Mouse (Mus musculus): Measurements from ENCODE around the gene Ifitm10. TPM values are rescaled to one million over a fixed set of nuclear protein-coding genes. Genes with fewer than 3 reads are reported as not detected.

Ifitm10 gene
- total RNA-seq, 1 experiment, result 0.71 TPM

DNA sequence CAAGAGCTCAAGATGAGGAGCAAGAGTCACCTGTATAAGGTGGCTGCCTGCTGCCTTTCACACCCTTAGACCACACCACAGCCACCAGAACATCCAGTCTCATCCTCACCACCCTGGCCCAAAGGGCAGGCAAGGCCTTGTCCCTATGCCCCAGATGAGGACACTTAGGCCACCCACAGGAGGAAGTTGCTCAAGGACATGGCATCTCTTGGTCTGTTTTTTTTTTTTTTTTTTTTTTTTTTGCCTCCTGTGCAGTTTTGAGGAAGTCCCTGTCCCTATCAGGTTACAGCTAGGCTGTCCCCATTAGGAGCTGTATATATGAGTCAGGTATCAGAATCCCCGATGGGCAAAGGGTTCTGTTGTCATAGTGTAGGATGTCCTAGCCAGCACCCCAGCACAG, 25.7 kb upstream of the Ifitm10 start:
- H3K4me3 ChIP-seq (ENCODE audit: insufficient read depth in 1 of 2, low read depth in 1 of 2, low read length in 2 of 2, poor library complexity in 1 of 2, severe bottlenecking in 1 of 2), result no peak overlapping the region
- in situ Hi-C loops (cut with MboI; ENCODE audit: low sequenced_read_pairs in 2 of 2, unreplicated experiment in 2 of 2), result no loop called here

DNA sequence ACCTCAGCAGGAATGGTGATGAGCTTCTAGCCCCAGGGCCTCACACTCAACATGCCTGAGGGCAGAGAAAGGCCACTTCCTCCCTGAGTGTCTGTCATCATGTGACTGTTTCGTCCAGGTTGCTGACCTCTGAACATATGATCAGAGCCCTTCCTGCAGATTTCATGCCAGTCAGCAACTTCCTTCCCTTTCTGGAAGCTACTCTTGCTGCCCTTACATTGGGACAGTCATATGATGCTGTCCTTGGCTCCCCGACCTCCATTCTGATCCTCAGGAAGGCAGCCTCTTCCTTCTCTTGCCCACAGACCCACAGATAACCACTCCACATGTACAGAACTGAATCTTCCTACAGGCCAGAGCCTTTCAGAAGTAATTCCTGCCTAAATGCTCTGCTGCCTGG, 24.5 kb upstream of the Ifitm10 start:
- H3K27ac ChIP-seq (ENCODE audit: insufficient read depth, low read depth, low read length, poor library complexity, severe bottlenecking), result no peak overlapping the region
- TF ChIP-seq CHD2 (IDR thresholded peaks at IDR 0.05; ENCODE audit: low read depth, low read length), result no peak
- TF ChIP-seq ZC3H11A (IDR thresholded peaks at IDR 0.05; ENCODE audit: borderline replicate concordance, low read depth, low read length), result no peak
- TF ChIP-seq HCFC1 (IDR thresholded peaks at IDR 0.05; ENCODE audit: borderline replicate concordance, insufficient read depth, low read length), result no peak
- TF ChIP-seq ZNF384 (IDR thresholded peaks at IDR 0.05; ENCODE audit: low read depth, low read length), result no peak
- TF ChIP-seq MAFK (IDR thresholded peaks at IDR 0.05; ENCODE audit: insufficient read depth, low read depth, low read length), result no peak
- H3K9me3 ChIP-seq (ENCODE audit: control insufficient read depth, insufficient read depth, low read depth, low read length), result no peaks in the 10 kb centered on the region
- H3K9ac ChIP-seq (ENCODE audit: insufficient read depth, low read depth, low read length, poor library complexity, severe bottlenecking), result no peak overlapping the region
- H3K4me3 ChIP-seq (ENCODE audit: insufficient read depth in 1 of 2, low read depth in 1 of 2, low read length in 2 of 2, poor library complexity in 1 of 2, severe bottlenecking in 1 of 2), result no peak overlapping the region
- DNase-seq (ENCODE audit: low read depth, low spot score), result no peak
- H3K36me3 ChIP-seq (ENCODE audit: control insufficient read depth, insufficient read depth, low read length, poor library complexity, severe bottlenecking), result no peaks in the 10 kb centered on the region
- H3K4me1 ChIP-seq (ENCODE audit: control insufficient read depth in 2 of 2, insufficient read depth in 2 of 2, low read length in 2 of 2, poor library complexity in 1 of 2), result peaks cover 0 to 15% of the 10 kb centered on the region in 2 experiments; a peak in 3 of 4 replicates
- in situ Hi-C loops (cut with MboI; ENCODE audit: low sequenced_read_pairs in 2 of 2, unreplicated experiment in 2 of 2), result no loop called here

More for the DNA sequence above, 25.7 kb upstream of the Ifitm10 start:
- H3K4me1 ChIP-seq (ENCODE audit: control insufficient read depth in 2 of 2, insufficient read depth in 2 of 2, low read length in 2 of 2, poor library complexity in 1 of 2), result peaks cover 0 to 10% of the 10 kb centered on the region in 2 experiments; a peak in 1 of 4 replicates
- TF ChIP-seq ZC3H11A (IDR thresholded peaks at IDR 0.05; ENCODE audit: borderline replicate concordance, low read depth, low read length) (no peak), MAFK (IDR thresholded peaks at IDR 0.05; ENCODE audit: insufficient read depth, low read depth, low read length) (no peak), HCFC1 (IDR thresholded peaks at IDR 0.05; ENCODE audit: borderline replicate concordance, insufficient read depth, low read length) (no peak), CHD2 (IDR thresholded peaks at IDR 0.05; ENCODE audit: low read depth, low read length) (no peak), ZNF384 (IDR thresholded peaks at IDR 0.05; ENCODE audit: low read depth, low read length) (no peak)
- H3K9ac ChIP-seq (ENCODE audit: insufficient read depth, low read depth, low read length, poor library complexity, severe bottlenecking), result no peak overlapping the region
- no peaks in the 10 kb centered on the region for H3K36me3 ChIP-seq (ENCODE audit: control insufficient read depth, insufficient read depth, low read length, poor library complexity, severe bottlenecking)
- DNase-seq (ENCODE audit: low read depth, low spot score), result no peak
- H3K27ac ChIP-seq (ENCODE audit: insufficient read depth, low read depth, low read length, poor library complexity, severe bottlenecking), result no peak overlapping the region
- H3K9me3 ChIP-seq (ENCODE audit: control insufficient read depth, insufficient read depth, low read depth, low read length), result no peaks in the 10 kb centered on the region

DNA sequence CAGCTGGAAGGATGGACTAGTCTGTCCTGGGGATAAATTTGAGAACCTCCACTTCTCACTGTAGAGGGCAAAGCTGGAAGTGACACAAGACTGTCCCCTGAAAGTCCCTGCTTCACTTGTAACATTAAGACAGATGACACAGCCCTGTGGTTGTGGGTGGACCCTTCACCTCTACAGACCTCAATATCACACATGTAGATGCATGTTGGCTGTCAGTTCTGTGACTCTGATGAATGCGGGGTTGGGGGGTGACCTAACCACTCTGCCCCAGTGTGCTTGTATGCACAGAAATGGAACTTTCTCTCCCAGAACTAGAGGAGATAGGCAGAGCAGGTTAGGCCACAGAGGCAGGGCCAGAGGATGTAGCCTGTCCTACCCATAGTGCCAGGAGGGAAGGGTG, 23.1 kb upstream of the Ifitm10 start:
- H3K4me3 ChIP-seq (ENCODE audit: insufficient read depth in 1 of 2, low read depth in 1 of 2, low read length in 2 of 2, poor library complexity in 1 of 2, severe bottlenecking in 1 of 2), result no peak overlapping the region
- no peak overlapping the region for H3K27ac ChIP-seq (ENCODE audit: insufficient read depth, low read depth, low read length, poor library complexity, severe bottlenecking)
- TF ChIP-seq ZC3H11A (IDR thresholded peaks at IDR 0.05; ENCODE audit: borderline replicate concordance, low read depth, low read length) (no peak), MAFK (IDR thresholded peaks at IDR 0.05; ENCODE audit: insufficient read depth, low read depth, low read length) (no peak), ZNF384 (IDR thresholded peaks at IDR 0.05; ENCODE audit: low read depth, low read length) (no peak), HCFC1 (IDR thresholded peaks at IDR 0.05; ENCODE audit: borderline replicate concordance, insufficient read depth, low read length) (no peak), CHD2 (IDR thresholded peaks at IDR 0.05; ENCODE audit: low read depth, low read length) (no peak)
- H3K9me3 ChIP-seq (ENCODE audit: control insufficient read depth, insufficient read depth, low read depth, low read length), result no peaks in the 10 kb centered on the region
- no peak for DNase-seq (ENCODE audit: low read depth, low spot score)
- H3K9ac ChIP-seq (ENCODE audit: insufficient read depth, low read depth, low read length, poor library complexity, severe bottlenecking), result no peak overlapping the region
- H3K4me1 ChIP-seq (ENCODE audit: control insufficient read depth in 2 of 2, insufficient read depth in 2 of 2, low read length in 2 of 2, poor library complexity in 1 of 2), result peaks cover 0 to 19% of the 10 kb centered on the region in 2 experiments; a peak in 3 of 4 replicates
- in situ Hi-C loops (cut with MboI; ENCODE audit: low sequenced_read_pairs in 2 of 2, unreplicated experiment in 2 of 2), result no loop called here
- no peaks in the 10 kb centered on the region for H3K36me3 ChIP-seq (ENCODE audit: control insufficient read depth, insufficient read depth, low read length, poor library complexity, severe bottlenecking)

DNA sequence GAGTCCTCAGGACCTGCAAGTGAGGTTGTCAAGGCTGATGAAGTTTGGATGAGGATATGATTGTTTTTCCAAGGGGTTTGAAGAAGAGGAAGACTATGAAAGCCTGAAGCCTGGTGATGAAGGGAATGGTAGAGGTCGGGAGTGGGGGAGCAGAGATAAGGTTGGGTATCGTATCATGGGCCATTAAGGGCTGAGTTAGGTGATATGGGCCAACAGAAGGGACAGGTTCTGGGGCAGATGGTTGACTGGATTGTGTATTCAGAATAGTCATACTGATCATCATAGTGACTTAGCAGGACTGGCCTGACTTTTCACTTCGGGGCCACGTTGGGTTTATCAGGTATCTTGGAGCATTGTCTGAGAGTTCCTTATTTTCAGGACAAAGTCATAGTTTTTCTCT, 21.9 kb upstream of the Ifitm10 start:
- H3K36me3 ChIP-seq (ENCODE audit: control insufficient read depth, insufficient read depth, low read length, poor library complexity, severe bottlenecking), result no peaks in the 10 kb centered on the region
- DNase-seq (ENCODE audit: low read depth, low spot score), result no peak
- in situ Hi-C loops (cut with MboI; ENCODE audit: low sequenced_read_pairs in 2 of 2, unreplicated experiment in 2 of 2), result no loop called here
- H3K4me3 ChIP-seq (ENCODE audit: insufficient read depth in 1 of 2, low read depth in 1 of 2, low read length in 2 of 2, poor library complexity in 1 of 2, severe bottlenecking in 1 of 2), result no peak overlapping the region
- no peak overlapping the region for H3K9ac ChIP-seq (ENCODE audit: insufficient read depth, low read depth, low read length, poor library complexity, severe bottlenecking)
- H3K9me3 ChIP-seq (ENCODE audit: control insufficient read depth, insufficient read depth, low read depth, low read length), result no peaks in the 10 kb centered on the region
- no peak for TF ChIP-seq ZNF384 (IDR thresholded peaks at IDR 0.05; ENCODE audit: low read depth, low read length)
- TF ChIP-seq CHD2 (IDR thresholded peaks at IDR 0.05; ENCODE audit: low read depth, low read length), result no peak
- TF ChIP-seq ZC3H11A (IDR thresholded peaks at IDR 0.05; ENCODE audit: borderline replicate concordance, low read depth, low read length), result no peak
- no peak for TF ChIP-seq MAFK (IDR thresholded peaks at IDR 0.05; ENCODE audit: insufficient read depth, low read depth, low read length)
- no peak for TF ChIP-seq HCFC1 (IDR thresholded peaks at IDR 0.05; ENCODE audit: borderline replicate concordance, insufficient read depth, low read length)
- peaks cover 0 to 13% of the 10 kb centered on the region in 2 experiments; a peak in 3 of 4 replicates for H3K4me1 ChIP-seq (ENCODE audit: control insufficient read depth in 2 of 2, insufficient read depth in 2 of 2, low read length in 2 of 2, poor library complexity in 1 of 2)
- no peak overlapping the region for H3K27ac ChIP-seq (ENCODE audit: insufficient read depth, low read depth, low read length, poor library complexity, severe bottlenecking)
